Mouse (Mus musculus) spleen, adult 2 months (tissue): ENCODE measurements around the gene Prss29.
A peak's percentile ranks its signal among the peaks of the same experiment; 100 is the strongest.

Source experiments
- CTCF ChIP-seq: fragments of 200-500 bp; IDR thresholded peaks from 2 replicates; pipeline ENCODE4 v1.5.1; 2011; ENCODE audit warnings: mild to moderate bottlenecking, inconsistent platforms; ENCODE audit not compliant: insufficient read depth, insufficient read length, insufficient replicate concordance; ENCODE audit errors: extremely low read depth
- POLR2A ChIP-seq: fragments of 200-500 bp; IDR thresholded peaks from 2 replicates; pipeline ENCODE4 v1.6.1; 2011; ENCODE audit warnings: low read depth, low read length, inconsistent platforms

- peak; percentile 81; the same call in 1 of the 2 replicates for TF ChIP-seq CTCF
- no peak for TF ChIP-seq POLR2A
These were observed 15.5 kb downstream of the Prss29 start for GRCm38 (mm10) chr17:25333943-25334342.
